Mouse (Mus musculus) neutrophil, adult 5-6 weeks (primary cell): Measurements from ENCODE around the gene Tmem92. TPM values are rescaled to one million over a fixed set of nuclear protein-coding genes. Genes with fewer than 3 reads are reported as not detected.
"Not testable (repeated sequence)": the region's sequence is repeated elsewhere in the genome, so short reads cannot be mapped to it uniquely, and the experiment has no call there.

Experiments used
- ATAC-seq: fragments of 151-379, 151-347 bp; 2 replicates; pipeline ENCODE4 v1.8.0; 2017; ENCODE audit warnings: mild to moderate bottlenecking, moderate TSS enrichment; ENCODE audit not compliant: insufficient number of reproducible peaks, poor library complexity, low FRiP score, severe bottlenecking; ENCODE audit errors: extremely low read depth
- total RNA-seq: library from RNA; stranded (forward); fragments of 200-1000 nt; gene quantifications from 2 replicates; pipeline ENCODE4 v1.2.3, GENCODE M21; 2017

Gene Tmem92
- total RNA-seq, result not detected in 2 replicates

DNA sequence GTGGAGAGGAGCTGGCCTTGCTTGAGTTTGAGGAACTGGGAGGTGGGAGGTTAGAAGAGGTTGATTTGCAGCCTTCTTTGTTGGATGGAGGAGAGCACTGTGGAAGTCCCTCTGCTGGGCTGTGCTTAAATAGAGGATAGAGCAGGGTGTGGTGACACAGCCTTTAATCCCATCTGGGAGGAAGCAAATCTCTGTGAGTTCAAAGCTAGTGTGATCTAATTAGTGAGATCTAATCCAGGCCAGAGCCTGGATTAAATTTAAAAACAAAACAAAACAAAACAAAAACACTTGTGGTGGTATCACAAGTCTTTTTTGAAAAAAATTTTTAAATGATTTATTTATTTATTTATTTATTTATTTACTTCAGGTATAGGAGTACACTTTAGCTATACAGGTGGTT is at the start of gene Tmem92:
Tmem92 (minus strand) TSS at position 101 of the 400 bp plus-strand sequence.
- ATAC-seq, result no peak

DNA sequence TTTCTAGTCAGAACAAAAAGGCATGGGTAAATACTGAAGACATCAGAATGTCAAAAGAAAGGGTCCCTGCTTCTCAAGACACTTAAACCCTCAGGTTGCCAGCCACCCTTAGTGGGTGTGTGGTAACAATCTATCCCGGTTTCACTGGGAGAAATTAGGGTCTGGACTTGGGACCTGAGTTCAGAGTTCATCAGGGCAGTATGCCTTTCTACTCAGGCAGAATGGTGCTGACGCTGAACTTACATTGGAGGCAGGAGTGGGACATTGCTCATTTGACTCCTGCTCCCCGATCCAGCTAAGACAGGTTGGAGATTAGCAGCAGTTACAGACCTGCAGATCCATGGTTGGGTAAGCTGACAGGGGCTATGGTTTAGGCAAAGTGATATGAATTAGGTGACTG is 46.5 kb upstream of the Tmem92 start:
- ATAC-seq, result no peak

DNA sequence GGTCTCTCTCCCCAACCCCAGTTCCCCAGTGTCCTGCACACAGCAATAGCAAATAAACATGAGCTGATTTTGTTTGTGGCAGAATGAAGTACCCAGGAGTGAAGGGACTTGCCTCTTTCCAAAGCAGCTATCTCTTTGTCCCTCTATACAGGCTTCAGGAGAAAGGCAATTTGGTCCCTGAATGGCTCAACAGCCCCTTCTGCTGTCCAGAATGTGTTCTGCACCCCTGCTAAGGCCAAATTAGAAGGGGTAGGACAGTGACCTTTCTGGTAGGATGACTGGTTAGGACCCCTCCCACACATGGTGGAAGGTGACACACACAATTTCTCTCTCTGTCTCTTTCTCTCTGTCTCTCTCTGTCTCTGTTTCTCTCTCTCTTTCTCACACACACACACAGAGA is 36.9 kb upstream of the Tmem92 start:
- ATAC-seq, result not testable (repeated sequence)

DNA sequence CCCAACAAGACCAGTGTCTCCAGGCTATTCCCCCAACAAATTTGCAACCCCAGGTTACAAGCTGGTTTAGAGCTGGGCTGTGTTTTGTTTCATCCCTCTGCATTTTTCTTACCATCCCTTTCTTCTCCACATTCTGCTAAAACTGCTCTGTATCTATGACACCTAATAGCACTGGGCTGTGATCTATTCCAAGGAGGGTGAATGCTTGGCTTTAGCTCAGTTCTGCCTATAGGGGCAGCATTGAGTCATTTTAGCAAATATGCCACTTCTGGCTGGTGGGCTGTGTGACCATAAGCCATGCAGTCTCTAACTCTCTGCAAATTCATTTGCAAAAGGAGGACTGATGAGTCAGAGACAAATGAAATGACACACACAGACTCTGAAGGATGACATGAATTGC is 36.4 kb upstream of the Tmem92 start:
- not testable (repeated sequence) for ATAC-seq

DNA sequence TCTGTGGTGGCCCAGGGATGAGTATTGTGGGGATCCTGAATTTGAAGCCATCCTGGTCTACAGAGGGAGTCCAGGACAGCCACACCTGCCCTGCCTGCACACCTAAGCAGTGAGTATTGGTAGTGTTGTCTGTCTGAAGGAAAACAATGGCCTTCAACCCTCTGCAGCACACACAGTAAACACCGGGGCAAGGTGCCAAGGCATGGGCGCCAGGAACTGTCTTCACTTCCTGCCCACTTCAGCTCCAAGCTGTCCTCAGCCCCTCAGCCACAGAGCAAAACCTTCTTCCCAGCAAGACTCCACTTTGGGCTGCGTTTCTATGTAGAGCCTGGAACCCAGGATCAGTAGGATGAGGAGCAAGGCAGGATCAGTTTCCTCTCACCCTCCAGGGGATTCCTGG is 29.0 kb upstream of the Tmem92 start:
- not testable (repeated sequence) for ATAC-seq

DNA sequence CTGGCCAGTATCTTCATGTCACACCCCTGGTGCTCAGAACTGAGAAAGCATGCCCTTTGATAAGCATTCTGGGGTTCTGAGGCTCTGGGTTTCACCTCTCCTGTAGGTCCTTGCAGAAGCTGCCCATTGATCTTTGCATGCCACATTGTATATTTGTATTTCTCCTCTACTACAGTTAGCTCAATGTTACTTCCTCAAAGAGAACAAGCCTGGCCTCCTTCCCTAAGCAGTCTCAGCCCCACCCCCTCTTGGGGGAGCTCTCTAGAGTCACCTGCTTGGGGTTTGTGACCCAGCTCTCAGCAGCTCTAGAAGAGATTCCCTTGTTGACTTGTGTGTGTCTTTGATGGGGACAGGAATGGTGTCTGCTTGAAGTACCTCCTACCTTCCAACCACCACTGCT is 9.2 kb upstream of the Tmem92 start:
- ATAC-seq, result no peak

DNA sequence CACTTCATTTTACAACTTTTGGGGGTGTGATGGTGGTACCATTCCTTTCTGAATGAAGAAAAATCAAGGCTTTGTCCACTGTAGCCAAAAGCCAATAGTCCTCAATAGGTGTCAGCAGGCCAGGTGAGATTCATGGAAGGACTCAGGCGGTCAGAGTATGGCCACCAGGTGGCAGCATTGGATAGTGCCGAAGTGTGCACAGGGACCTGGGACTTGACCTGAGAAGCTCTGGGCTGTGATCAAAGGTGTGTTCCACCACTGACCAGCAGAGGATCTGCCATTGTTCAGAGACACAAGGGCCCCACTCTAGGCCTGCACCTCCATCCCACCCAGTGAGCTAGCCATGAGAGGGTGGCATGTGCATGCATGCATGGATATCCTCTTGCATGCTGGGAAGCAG is 2.7 kb upstream of the Tmem92 start:
- no peak for ATAC-seq

DNA sequence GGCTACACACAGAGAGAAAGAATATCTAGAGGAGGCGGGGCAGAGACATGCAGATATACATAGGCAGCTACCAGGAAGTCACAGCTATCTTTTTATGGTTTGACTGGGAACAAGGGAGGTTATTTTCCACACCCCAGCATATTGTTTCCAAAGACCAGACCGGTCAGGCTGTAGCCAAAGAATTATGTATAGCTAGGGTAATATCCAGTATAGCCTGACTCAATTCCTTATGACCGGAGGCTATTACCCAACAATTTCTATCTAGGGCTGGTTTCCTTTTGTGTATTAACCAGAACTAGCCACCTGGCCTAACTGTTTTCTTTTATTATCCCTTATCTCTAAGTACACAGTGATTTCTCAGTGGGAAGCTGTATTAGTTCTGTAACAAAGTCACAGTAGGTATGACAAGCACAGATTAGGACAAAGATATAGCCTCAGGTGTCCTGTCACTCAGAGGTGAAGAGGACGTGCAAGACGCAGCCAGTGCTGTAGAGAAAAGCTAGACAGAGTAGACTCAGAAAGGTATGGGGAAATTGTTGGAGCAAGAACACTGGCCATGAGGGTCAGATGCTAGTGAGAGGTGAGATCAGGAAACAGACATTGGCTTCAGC is 7.5 kb downstream of the Tmem92 start:
- ATAC-seq, result no peak

DNA sequence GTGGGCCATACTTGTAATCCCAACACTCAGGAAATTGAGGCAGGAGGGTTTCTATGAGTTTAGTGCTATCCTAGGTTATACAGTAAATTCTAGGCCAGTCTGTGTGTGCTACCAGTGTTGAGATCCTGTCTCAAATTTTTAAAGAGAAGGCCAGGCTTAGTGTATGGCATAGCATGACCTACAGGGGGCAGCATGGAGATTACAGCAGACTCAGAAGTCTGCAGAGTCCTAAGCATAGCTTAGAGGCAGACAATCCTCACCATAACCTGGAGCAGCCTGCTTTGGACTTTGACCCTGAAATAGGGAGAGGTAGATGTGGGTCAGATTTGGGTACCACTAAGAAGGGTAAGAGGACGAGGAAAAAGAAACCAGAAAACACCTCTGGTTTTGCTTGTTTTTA is 8.7 kb downstream of the Tmem92 start:
- ATAC-seq, result no peak

DNA sequence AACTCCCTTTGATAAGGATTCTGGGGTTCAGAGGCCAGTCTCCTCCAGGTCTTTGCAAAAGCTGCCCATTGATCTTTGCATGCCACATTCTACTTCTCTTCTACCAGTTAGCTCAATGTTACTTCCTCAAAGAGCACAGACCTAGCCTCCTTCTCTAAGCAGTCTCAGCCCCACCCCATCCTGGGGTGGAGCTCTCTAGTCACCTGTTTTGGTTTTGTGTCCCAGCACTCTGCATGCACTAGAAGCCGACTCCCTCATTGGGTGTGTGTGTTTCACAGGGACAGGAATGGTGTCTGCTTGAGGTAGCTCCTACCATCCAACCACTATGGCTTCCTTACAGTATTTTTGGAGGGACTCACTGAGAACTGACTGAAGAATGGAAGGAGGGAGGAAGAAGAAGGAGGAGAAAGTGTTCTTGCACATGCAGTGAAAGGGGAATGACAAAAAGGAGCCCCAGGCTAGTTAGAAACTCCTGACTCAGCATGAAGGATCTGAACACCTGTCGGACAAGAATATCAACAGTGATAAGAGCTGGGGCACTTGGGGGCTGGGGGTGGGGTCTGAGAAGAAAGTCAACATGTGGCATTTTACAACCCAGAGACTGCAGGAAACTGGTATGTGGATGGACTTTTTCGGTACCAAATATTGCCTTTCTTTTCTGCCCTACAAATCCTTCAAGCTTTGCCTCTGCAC is 10.0 kb downstream of the Tmem92 start:
- no peak for ATAC-seq

DNA sequence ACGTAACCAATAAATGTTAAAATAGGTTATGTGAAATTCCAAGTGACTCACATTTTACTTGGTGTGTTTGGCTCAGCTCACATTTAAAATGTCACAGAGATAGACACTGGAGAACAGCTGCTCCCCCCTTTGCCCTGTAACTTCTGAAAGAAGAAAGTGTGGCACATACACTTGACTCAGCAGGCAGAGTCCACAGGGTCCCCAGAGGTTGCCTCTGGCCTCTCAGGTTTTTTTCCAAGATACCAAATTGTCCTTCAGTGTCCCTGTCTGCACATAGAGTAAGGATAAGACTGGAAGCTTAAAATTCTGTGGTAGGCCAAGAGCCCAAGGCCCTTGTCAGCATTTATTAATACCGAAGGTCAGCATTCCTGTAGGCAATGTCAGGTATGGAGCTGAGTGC is 15.3 kb downstream of the Tmem92 start:
- no peak for ATAC-seq

DNA sequence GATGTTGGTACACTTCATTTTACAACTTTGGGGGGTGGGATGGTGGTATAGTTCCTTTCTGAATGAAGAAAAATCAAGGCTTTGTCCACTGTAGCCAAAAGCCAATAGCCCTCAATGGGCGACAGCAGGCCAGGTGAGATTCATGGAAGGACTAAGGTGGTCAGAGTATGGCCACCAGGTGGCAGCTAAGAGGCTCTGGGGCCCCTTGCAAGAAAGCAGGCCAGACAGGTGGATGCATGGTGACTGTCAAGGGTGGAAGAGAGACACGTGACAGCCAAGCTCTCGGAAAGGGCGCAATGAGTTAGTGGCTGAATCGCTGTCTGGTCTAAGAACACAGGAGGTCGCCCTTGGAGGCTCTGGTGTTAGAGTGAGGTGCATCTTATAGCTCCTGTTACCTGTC is 19.7 kb downstream of the Tmem92 start:
- no peak for ATAC-seq

DNA sequence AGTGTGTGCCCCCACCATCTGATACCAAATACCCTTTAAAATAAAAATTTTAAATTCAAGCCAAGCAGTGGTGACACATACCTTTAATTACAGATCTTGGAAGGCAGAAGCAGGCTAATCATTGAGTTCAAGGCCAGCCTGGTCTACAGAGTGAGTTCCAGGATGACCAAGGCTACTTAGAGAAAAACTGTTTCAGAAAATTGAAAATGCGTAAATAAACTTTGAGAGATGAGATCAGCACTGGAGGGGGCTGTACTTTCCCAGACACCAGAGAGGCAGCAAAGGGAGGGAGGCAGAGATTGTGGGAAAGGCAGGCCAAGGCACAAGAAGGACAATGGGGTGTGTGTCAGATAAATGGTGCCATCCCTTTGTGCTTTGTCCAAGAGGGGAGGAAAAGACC is 20.2 kb downstream of the Tmem92 start:
- ATAC-seq, result no peak

DNA sequence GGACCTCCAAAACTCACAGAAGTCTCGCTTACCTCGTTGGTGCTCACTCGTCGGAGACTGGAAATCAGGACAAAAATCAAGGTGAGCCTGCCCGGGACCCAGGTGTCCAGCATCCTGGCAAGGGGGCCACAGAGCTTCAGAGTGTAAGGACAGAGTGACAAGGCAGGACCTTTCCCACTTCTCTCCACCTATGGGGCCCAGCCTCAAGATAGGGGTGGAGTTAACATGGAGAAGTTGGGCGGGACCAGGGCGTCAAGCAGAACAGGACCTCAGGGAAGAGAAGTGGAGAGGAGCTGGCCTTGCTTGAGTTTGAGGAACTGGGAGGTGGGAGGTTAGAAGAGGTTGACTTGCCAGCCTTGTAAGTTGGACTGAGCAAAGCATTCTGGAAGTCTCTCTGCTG is 21.7 kb downstream of the Tmem92 start:
- ATAC-seq, result no peak

DNA sequence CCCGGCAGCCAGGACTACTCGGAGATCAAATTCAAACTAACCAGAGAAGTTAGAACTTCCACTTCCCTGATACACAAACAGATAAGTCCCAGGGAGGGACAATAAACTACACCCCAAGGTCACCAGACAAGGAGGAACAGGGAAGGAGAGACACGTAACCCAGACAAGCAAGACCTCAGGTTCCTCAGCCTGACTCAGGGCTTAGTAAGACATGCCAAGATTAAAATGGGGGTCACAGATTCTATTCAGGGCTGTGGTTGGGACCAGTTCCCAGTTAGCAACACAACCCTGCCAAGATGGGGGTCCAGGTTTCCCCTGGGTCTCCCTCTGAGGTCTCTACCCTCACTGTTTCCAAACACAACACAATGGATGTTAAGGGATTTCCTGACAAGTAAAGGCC is 22.1 kb downstream of the Tmem92 start:
- no peak for ATAC-seq

DNA sequence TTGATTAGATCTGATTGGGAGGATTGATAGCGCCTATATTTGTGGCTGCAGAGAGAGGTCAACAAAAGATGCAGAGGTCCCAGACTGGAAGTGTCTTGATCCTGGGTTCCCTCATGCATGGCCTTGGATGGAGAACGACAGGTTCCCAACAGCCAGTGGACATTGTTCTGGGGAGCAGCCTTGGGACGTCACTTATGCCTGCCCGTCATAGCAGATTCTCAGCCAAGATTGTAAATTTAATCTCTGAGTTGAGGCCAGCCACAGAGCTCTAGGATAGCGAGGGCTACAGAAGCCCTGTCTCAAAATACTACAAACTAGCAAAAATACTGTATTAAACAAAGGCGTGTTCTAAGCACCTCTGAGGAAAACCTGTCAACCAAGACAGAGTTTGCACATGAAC is 22.6 kb downstream of the Tmem92 start:
- no peak for ATAC-seq

DNA sequence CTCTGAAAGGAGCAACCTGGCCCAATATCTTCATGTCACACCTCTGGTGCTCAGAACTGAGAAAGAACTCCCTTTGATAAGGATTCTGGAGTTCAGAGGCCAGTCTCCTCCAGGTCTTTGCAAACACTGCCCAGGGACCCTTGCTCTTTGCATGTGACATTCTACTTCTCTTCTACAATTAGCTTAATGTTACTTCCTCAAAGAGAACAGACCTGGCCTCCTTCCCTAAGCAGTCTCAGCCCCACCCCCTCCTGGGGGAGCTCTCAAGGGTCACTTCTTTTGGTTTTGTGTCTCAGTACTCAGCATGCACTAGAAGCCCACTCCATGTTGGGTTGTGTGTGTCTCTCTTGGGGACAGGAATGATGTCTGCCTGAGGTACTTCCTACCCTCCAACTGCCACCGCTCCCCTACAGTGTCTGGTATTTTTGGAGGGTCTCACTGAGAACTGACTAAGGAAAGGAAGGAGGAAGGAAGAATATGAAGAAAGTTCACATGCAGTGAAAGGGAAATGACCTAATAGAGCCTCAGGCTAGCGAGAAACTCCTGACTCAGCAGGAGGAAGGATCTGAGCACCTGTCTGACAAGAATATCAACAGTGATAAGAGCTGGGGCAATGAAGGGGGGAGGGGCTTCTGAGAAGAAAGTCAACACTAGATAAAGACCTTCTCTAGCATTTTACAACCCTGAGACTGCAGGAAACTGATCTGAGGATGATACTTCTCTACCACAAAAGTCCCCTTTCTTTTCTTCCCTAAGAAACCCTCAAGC is 29.4 kb downstream of the Tmem92 start:
- ATAC-seq, result no peak

DNA sequence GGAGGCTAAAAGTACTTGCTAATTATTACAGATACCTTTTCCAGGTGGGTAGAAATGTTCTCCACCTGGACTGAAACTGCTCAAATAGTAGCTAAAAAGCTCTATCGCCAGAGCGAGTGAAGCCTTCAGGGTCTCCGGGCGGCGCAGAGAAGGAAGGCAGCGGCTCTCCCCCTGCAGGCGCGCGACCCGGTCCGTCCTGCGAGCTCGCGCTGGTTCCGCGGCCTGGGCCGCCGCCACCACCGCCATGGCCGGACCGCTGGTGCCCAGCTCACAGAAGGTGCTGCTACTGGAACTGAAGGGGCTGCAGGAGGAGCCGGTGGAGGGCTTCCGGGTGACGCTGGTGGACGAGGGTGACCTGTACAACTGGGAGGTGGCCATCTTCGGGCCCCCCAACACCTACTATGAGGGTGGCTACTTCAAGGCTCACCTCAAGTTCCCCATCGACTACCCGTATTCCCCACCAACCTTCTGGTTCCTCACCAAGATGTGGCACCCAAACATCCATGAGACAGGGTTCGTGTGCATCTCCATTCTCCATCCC is 40.7 kb downstream of the Tmem92 start, which contains the start of gene Cdc34b:
Cdc34b (plus strand) TSS at position 51 of the 541 bp plus-strand sequence.
- no peak for ATAC-seq

DNA sequence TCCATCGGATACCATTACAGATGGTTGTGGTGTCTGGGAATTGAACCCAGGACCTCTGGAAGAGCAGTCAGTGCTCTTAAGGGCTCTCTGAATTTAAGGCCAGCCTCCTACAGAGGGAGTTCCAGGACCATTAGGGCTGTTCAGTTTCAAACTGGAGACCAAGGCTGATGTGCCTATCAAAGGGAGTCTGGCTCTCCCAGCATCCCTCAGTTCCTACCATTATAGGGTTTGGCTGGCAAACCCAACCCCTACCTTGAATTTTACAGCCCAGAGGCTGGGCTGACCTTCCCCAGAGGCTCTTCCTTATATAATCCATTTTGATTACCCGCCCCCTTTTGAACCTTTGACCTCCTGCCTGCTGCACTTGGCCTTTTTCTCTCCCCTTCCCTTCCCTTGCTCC is 46.8 kb downstream of the Tmem92 start:
- no peak for ATAC-seq

DNA sequence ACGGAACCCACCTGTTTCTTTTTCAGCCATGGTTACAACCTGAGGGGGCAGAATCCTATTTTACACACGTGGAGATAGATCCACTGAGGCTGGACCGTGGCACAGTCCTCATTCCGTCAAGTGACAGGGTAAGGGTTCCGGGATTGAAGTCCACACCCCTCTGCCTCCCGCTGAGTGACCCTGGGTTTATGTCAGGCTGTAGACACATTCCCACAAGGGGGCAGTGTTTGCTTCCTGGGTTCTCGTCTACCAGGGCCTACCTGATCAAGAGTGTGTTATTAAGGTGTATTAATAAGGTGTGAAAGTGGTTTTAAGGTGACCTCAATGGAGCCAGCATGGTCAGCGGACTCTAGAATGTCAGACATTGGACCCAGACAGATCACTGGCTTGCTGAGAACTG is 49.7 kb downstream of the Tmem92 start:
- ATAC-seq, result no peak
